Mouse (Mus musculus): ENCODE results near the gene Dpf3. TPM values are rescaled to one million over a fixed set of nuclear protein-coding genes. Genes with fewer than 3 reads are reported as not detected.

Dpf3 gene
- polyA plus RNA-seq, 1 experiment from 2014 or later, result 5.9 TPM

GRCm38 (mm10) chr12:83381072-83381471 is 106.4 kb downstream of the Dpf3 start:
- ATAC-seq, result no peak
- no peak for TF ChIP-seq CTCF (IDR thresholded peaks at IDR 0.05; ENCODE audit: low read depth)
- WGBS, result 81% methylated on average over 7 of the region's 7 CpGs

GRCm38 (mm10) chr12:83380016-83380415 is 107.5 kb downstream of the Dpf3 start:
- Histone ChIP-seq H3K4me3 (ENCODE audit: low read depth, low read length) (no peak overlapping the region), H3K4me1 (replicated peaks; ENCODE audit: control insufficient read depth, insufficient read depth, low read length) (no peaks in the 10 kb centered on the region), H3K36me3 (ENCODE audit: control insufficient read depth, insufficient read depth) (no peaks in the 10 kb centered on the region), H3K9me3 (ENCODE audit: control insufficient read depth) (no peaks in the 10 kb centered on the region), H3K4me2 (replicated peaks; ENCODE audit: low read depth) (no peak overlapping the region), H3K9ac (ENCODE audit: low read depth, low read length) (no peak overlapping the region), H3K27ac (ENCODE audit: low read depth, low read length) (no peak overlapping the region), H3K27me3 (replicated peaks; ENCODE audit: control insufficient read depth, insufficient read depth, low read length) (no peaks in the 10 kb centered on the region)
- 70% methylated on average over 3 of the region's 3 CpGs for WGBS
- TF ChIP-seq CTCF (IDR thresholded peaks at IDR 0.05; ENCODE audit: low read depth), result no peak
- ATAC-seq, result no peak

More at GRCm38 (mm10) chr12:83381072-83381471, 106.4 kb downstream of the Dpf3 start:
- Histone ChIP-seq H3K9me3 (ENCODE audit: control insufficient read depth) (no peaks in the 10 kb centered on the region), H3K9ac (ENCODE audit: low read depth, low read length) (no peak overlapping the region), H3K4me2 (replicated peaks; ENCODE audit: low read depth) (no peak overlapping the region), H3K4me1 (replicated peaks; ENCODE audit: control insufficient read depth, insufficient read depth, low read length) (no peaks in the 10 kb centered on the region), H3K27ac (ENCODE audit: low read depth, low read length) (no peak overlapping the region), H3K36me3 (ENCODE audit: control insufficient read depth, insufficient read depth) (no peaks in the 10 kb centered on the region), H3K27me3 (replicated peaks; ENCODE audit: control insufficient read depth, insufficient read depth, low read length) (no peaks in the 10 kb centered on the region), H3K4me3 (ENCODE audit: low read depth, low read length) (no peak overlapping the region)

GRCm38 (mm10) chr12:83375015-83375831 is 112.3 kb downstream of the Dpf3 start:
- TF ChIP-seq CTCF (IDR thresholded peaks at IDR 0.05; ENCODE audit: low read depth), result no peak

GRCm38 (mm10) chr12:83373081-83373480 is 114.4 kb downstream of the Dpf3 start:
- no peaks in the 10 kb centered on the region for H3K9me3 ChIP-seq (ENCODE audit: control insufficient read depth)
- H3K4me1 ChIP-seq (replicated peaks; ENCODE audit: control insufficient read depth, insufficient read depth, low read length), result no peaks in the 10 kb centered on the region
- no peak for TF ChIP-seq CTCF (IDR thresholded peaks at IDR 0.05; ENCODE audit: low read depth)
- H3K27me3 ChIP-seq (replicated peaks; ENCODE audit: control insufficient read depth, insufficient read depth, low read length), result no peaks in the 10 kb centered on the region
- no peak for ATAC-seq
- H3K4me2 ChIP-seq (replicated peaks; ENCODE audit: low read depth), result no peak overlapping the region
- no peak overlapping the region for H3K9ac ChIP-seq (ENCODE audit: low read depth, low read length)
- H3K27ac ChIP-seq (ENCODE audit: low read depth, low read length), result no peak overlapping the region
- H3K36me3 ChIP-seq (ENCODE audit: control insufficient read depth, insufficient read depth), result peaks cover 8% of the 10 kb centered on the region; the same call in 1 of the 2 replicates
- 78% methylated on average over 7 of the region's 7 CpGs for WGBS
- H3K4me3 ChIP-seq (ENCODE audit: low read depth, low read length), result no peak overlapping the region

More at GRCm38 (mm10) chr12:83375015-83375831, 112.3 kb downstream of the Dpf3 start:
- 0 out of 2 replicates have a peak, but pooled peaks have one; percentile 38 for ATAC-seq
- 73% methylated on average over 12 of the region's 12 CpGs for WGBS
- Histone ChIP-seq H3K36me3 (ENCODE audit: control insufficient read depth, insufficient read depth) (no peaks in the 10 kb centered on the region), H3K4me3 (ENCODE audit: low read depth, low read length) (no peak overlapping the region), H3K27ac (ENCODE audit: low read depth, low read length) (no peak overlapping the region), H3K9me3 (ENCODE audit: control insufficient read depth) (no peaks in the 10 kb centered on the region), H3K27me3 (replicated peaks; ENCODE audit: control insufficient read depth, insufficient read depth, low read length) (no peaks in the 10 kb centered on the region), H3K9ac (ENCODE audit: low read depth, low read length) (no peak overlapping the region), H3K4me2 (replicated peaks; ENCODE audit: low read depth) (no peak overlapping the region), H3K4me1 (replicated peaks; ENCODE audit: control insufficient read depth, insufficient read depth, low read length) (no peaks in the 10 kb centered on the region)

- peaks cover 8% of the 10 kb centered on the region; the same call in 1 of the 2 replicates for H3K36me3 ChIP-seq (ENCODE audit: control insufficient read depth, insufficient read depth)
- H3K27ac ChIP-seq (ENCODE audit: low read depth, low read length), result no peak overlapping the region
- H3K4me3 ChIP-seq (ENCODE audit: low read depth, low read length), result no peak overlapping the region
- no peak overlapping the region for H3K4me2 ChIP-seq (replicated peaks; ENCODE audit: low read depth)
- H3K27me3 ChIP-seq (replicated peaks; ENCODE audit: control insufficient read depth, insufficient read depth, low read length), result no peaks in the 10 kb centered on the region
- H3K9me3 ChIP-seq (ENCODE audit: control insufficient read depth), result no peaks in the 10 kb centered on the region
- no peak for ATAC-seq
- H3K9ac ChIP-seq (ENCODE audit: low read depth, low read length), result no peak overlapping the region
- 83% methylated on average over 7 of the region's 7 CpGs for WGBS
- no peaks in the 10 kb centered on the region for H3K4me1 ChIP-seq (replicated peaks; ENCODE audit: control insufficient read depth, insufficient read depth, low read length)
- TF ChIP-seq CTCF (IDR thresholded peaks at IDR 0.05; ENCODE audit: low read depth), result no peak
Measured at GRCm38 (mm10) chr12:83372290-83372689, 115.2 kb downstream of the Dpf3 start.

- no peaks in the 10 kb centered on the region for H3K27me3 ChIP-seq (replicated peaks; ENCODE audit: control insufficient read depth, insufficient read depth, low read length)
- H3K4me1 ChIP-seq (replicated peaks; ENCODE audit: control insufficient read depth, insufficient read depth, low read length), result no peaks in the 10 kb centered on the region
- no peaks in the 10 kb centered on the region for H3K9me3 ChIP-seq (ENCODE audit: control insufficient read depth)
- no peak overlapping the region for H3K4me2 ChIP-seq (replicated peaks; ENCODE audit: low read depth)
- no peak overlapping the region for H3K4me3 ChIP-seq (ENCODE audit: low read depth, low read length)
- no peak overlapping the region for H3K27ac ChIP-seq (ENCODE audit: low read depth, low read length)
- no peak for TF ChIP-seq CTCF (IDR thresholded peaks at IDR 0.05; ENCODE audit: low read depth)
- H3K36me3 ChIP-seq (ENCODE audit: control insufficient read depth, insufficient read depth), result peaks cover 8% of the 10 kb centered on the region; the same call in 1 of the 2 replicates
- no peak overlapping the region for H3K9ac ChIP-seq (ENCODE audit: low read depth, low read length)
- 85% methylated on average over 11 of the region's 11 CpGs for WGBS
- no peak for ATAC-seq
Measured at GRCm38 (mm10) chr12:83370221-83370620, 117.3 kb downstream of the Dpf3 start.
